33 mouse cellular contexts compared by ENCODE assay signal in genomic region chr6:35476830-35477229, GRCm38 (mm10).
"Had no signal": no experiment of that assay in that cellular context is flagged by ENCODE, and none has a peak within 500 bp of the region (broad histone marks: within the 10 kb centered on the region; RNA-seq: fewer than 3 reads in every experiment).

No protein-coding gene starts in this region.

- H3K27me3 ChIP-seq: heart, embryonic 12.5 days; heart, embryonic 13.5 days; heart, embryonic 15.5 days; hindbrain, embryonic 12.5 days; hindbrain, embryonic 13.5 days; hindbrain, embryonic 15.5 days; intestine, embryonic 15.5 days; kidney, embryonic 15.5 days had no signal

- H3K4me1 ChIP-seq: heart, embryonic 12.5 days; heart, embryonic 13.5 days; heart, embryonic 15.5 days; hindbrain, embryonic 10.5 days; hindbrain, embryonic 12.5 days; hindbrain, embryonic 13.5 days; hindbrain, embryonic 15.5 days; intestine, embryonic 15.5 days; kidney, embryonic 15.5 days had no signal

- H3K4me3 ChIP-seq: heart, embryonic 12.5 days; heart, embryonic 13.5 days; heart, embryonic 15.5 days; hindbrain, embryonic 10.5 days; hindbrain, embryonic 12.5 days; hindbrain, embryonic 13.5 days; hindbrain, embryonic 15.5 days; intestine, embryonic 15.5 days; kidney, embryonic 15.5 days; layer of hippocampus, adult 2 months; left cerebral cortex, adult 2 months had no signal

- H3K9me3 ChIP-seq: heart, embryonic 13.5 days; heart, embryonic 15.5 days; hindbrain, embryonic 10.5 days; hindbrain, embryonic 12.5 days; hindbrain, embryonic 13.5 days; hindbrain, embryonic 15.5 days; intestine, embryonic 15.5 days; kidney, embryonic 15.5 days had no signal

- H3K9ac ChIP-seq: heart, embryonic 12.5 days; heart, embryonic 13.5 days; heart, embryonic 15.5 days; hindbrain, embryonic 12.5 days; hindbrain, embryonic 13.5 days; hindbrain, embryonic 14.5 days; hindbrain, embryonic 15.5 days; intestine, embryonic 15.5 days; kidney, embryonic 15.5 days had no signal

- H3K27ac ChIP-seq: heart, embryonic 13.5 days; heart, embryonic 15.5 days; hindbrain, embryonic 10.5 days; hindbrain, embryonic 12.5 days; hindbrain, embryonic 13.5 days; hindbrain, embryonic 14.5 days; hindbrain, embryonic 15.5 days; hindbrain, postnatal 0 days; intestine, embryonic 15.5 days; kidney, embryonic 15.5 days; kidney, postnatal 0 days; layer of hippocampus, adult 2 months; left cerebral cortex, adult 2 months had no signal

- H3K36me3 ChIP-seq: heart, embryonic 12.5 days; heart, embryonic 13.5 days; heart, embryonic 15.5 days; hindbrain, embryonic 10.5 days; hindbrain, embryonic 12.5 days; hindbrain, embryonic 13.5 days; hindbrain, embryonic 15.5 days; intestine, embryonic 15.5 days; kidney, embryonic 15.5 days had no signal

- ATAC-seq: hindbrain, embryonic 16.5 days; hindbrain, postnatal 0 days; inflammation-experienced regulatory T-cells, adult 6 months; intestine, embryonic 15.5 days; intestine, embryonic 16.5 days; intestine, postnatal 0 days had no signal

- DNase-seq: heart, postnatal 10 days; heart, postnatal 14 days; kidney, adult 11 months; kidney, adult 18-20 months; kidney, adult 2 months; kidney, adult 8-10 months; kidney, adult 9 months; kidney, postnatal 10 days; kidney, postnatal 14 days; kidney, postnatal 25 days; kidney, postnatal 36 days; kidney, postnatal 4 days; layer of hippocampus, adult 9-11 months; layer of hippocampus, postnatal 36 days had no signal

- H3K4me2 ChIP-seq: heart, embryonic 11.5 days; heart, embryonic 12.5 days; heart, embryonic 13.5 days; heart, embryonic 15.5 days; hindbrain, embryonic 12.5 days; hindbrain, embryonic 13.5 days; hindbrain, embryonic 14.5 days; hindbrain, embryonic 15.5 days; intestine, embryonic 15.5 days; kidney, embryonic 15.5 days had no signal
